Mouse (Mus musculus) kidney, adult 2 months (tissue): ENCODE measurements around the gene Sh3kbp1.

Source experiments
- CTCF ChIP-seq: fragments of 200-500 bp; conservative IDR thresholded peaks from 2 replicates; pipeline ENCODE4 v1.5.1; 2011; ENCODE audit warnings: low read depth, mild to moderate bottlenecking, control low read depth, low read length, moderate library complexity, mixed read lengths; ENCODE audit not compliant: insufficient read depth, insufficient read length
- POLR2A ChIP-seq: fragments of 200-500 bp; IDR thresholded peaks from one replicate; pipeline ENCODE4 v1.6.1; 2011; ENCODE audit warnings: low read depth, low read length, control low read depth

GRCm38 (mm10) chrX:159881576-159881975 lies 254.5 kb downstream of the Sh3kbp1 start:
- TF ChIP-seq POLR2A (no peak), CTCF (no peak)
